Mouse (Mus musculus) stomach, embryonic 14.5 days (tissue): ENCODE measurements at regions not wholly inside any gene's neighbourhood (a gene's known extent, or its start where the extent isn't known, plus 50 kb on each side); places are given as distances from the start of the nearest gene placed in this dataset.

Source experiments
- ATAC-seq: fragments of 200-750 bp; cut with Nextera tagmentation; 2 replicates; pipeline ENCODE4 v1.8.0; 2017; ENCODE audit warnings: low read depth, moderate TSS enrichment; ENCODE audit not compliant: insufficient number of reproducible peaks, insufficient read depth, low FRiP score
- H3K27ac ChIP-seq: fragments of 300-500 bp; sonication (generic); 2 replicates; pipeline ENCODE4 v1.5.1; 2014; ENCODE audit warnings: mild to moderate bottlenecking, low read length, moderate library complexity, mixed read lengths
- H3K27me3 ChIP-seq: fragments of 300-500 bp; sonication (generic); 2 replicates; pipeline ENCODE4 v1.6.1; 2014; ENCODE audit warnings: low read length, control low read depth, mixed read lengths; ENCODE audit not compliant: control insufficient read depth, insufficient read depth
- H3K36me3 ChIP-seq: fragments of 300-500 bp; sonication (generic); 2 replicates; pipeline ENCODE4 v1.6.1; 2014; ENCODE audit warnings: mild to moderate bottlenecking, control low read depth, low read length, moderate library complexity, mixed read lengths; ENCODE audit not compliant: control insufficient read depth, insufficient read depth
- H3K4me1 ChIP-seq: fragments of 300-500 bp; sonication (generic); 2 replicates; pipeline ENCODE4 v1.6.1; 2014; ENCODE audit warnings: low read length, control low read depth, mixed read lengths; ENCODE audit not compliant: control insufficient read depth, insufficient read depth
- H3K4me2 ChIP-seq: fragments of 300-500 bp; sonication (generic); replicated peaks from 2 replicates; pipeline ENCODE4 v1.6.1; 2014; ENCODE audit warnings: low read depth, low read length, control low read depth
- H3K4me3 ChIP-seq: fragments of 300-500 bp; sonication (generic); 2 replicates; pipeline ENCODE4 v1.5.1; 2014; ENCODE audit warnings: low read depth, low read length, control low read depth
- H3K9ac ChIP-seq: fragments of 300-500 bp; sonication (generic); replicated peaks from 2 replicates; pipeline ENCODE4 v1.6.1; 2014; ENCODE audit warnings: low read depth, mild to moderate bottlenecking, control low read depth, low read length, moderate library complexity, mixed read lengths
- H3K9me3 ChIP-seq: fragments of 300-500 bp; sonication (generic); 2 replicates; pipeline ENCODE4 v1.6.1; 2016; ENCODE audit warnings: low read depth, low read length, control low read depth; ENCODE audit not compliant: control insufficient read depth
- WGBS: fragments of 180-500 bp; shearing (Covaris S2); extraction: QIAGEN DNeasy Blood & Tissue Kit; methylation state at CpG from one replicate; pipeline ENCODE4 v1.1.7; 2014; 5-methylcytosine and 5-hydroxymethylcytosine counted together

- Histone ChIP-seq H3K27me3 (no peaks in the 10 kb centered on the region), H3K9me3 (no peaks in the 10 kb centered on the region), H3K4me1 (no peaks in the 10 kb centered on the region), H3K4me3 (no peak overlapping the region), H3K27ac (no peak overlapping the region), H3K4me2 (no peak overlapping the region), H3K9ac (no peak overlapping the region), H3K36me3 (no peaks in the 10 kb centered on the region)
- 43% methylated on average over 5 of the region's 5 CpGs for WGBS
- no peak for ATAC-seq
Observed at GRCm38 (mm10) chr16:55494162-55494561, 196.4 kb upstream of the Zpld1 start.

GRCm38 (mm10) chr16:55492111-55492510 is 194.3 kb upstream of the Zpld1 start:
- no peaks in the 10 kb centered on the region for H3K4me1 ChIP-seq
- H3K27me3 ChIP-seq = no peaks in the 10 kb centered on the region
- no peak overlapping the region for H3K9ac ChIP-seq
- ATAC-seq = no peak
- H3K4me2 ChIP-seq = no peak overlapping the region
- no peak overlapping the region for H3K4me3 ChIP-seq
- H3K9me3 ChIP-seq = no peaks in the 10 kb centered on the region
- no peaks in the 10 kb centered on the region for H3K36me3 ChIP-seq
- 85% methylated on average over 4 of the region's 4 CpGs for WGBS
- no peak overlapping the region for H3K27ac ChIP-seq

- Histone ChIP-seq H3K36me3 (no peaks in the 10 kb centered on the region), H3K9ac (no peak overlapping the region), H3K27me3 (no peaks in the 10 kb centered on the region), H3K4me3 (no peak overlapping the region), H3K9me3 (no peaks in the 10 kb centered on the region), H3K4me1 (no peaks in the 10 kb centered on the region), H3K27ac (no peak overlapping the region), H3K4me2 (no peak overlapping the region)
- ATAC-seq = no peak
- 76% methylated on average over 2 of the region's 2 CpGs for WGBS
Observed at GRCm38 (mm10) chr16:55484391-55484790, 186.6 kb upstream of the Zpld1 start.

- Histone ChIP-seq H3K4me1 (no peaks in the 10 kb centered on the region), H3K9ac (no peak overlapping the region), H3K27ac (no peak overlapping the region), H3K4me2 (no peak overlapping the region), H3K36me3 (no peaks in the 10 kb centered on the region), H3K4me3 (no peak overlapping the region), H3K9me3 (no peaks in the 10 kb centered on the region), H3K27me3 (no peaks in the 10 kb centered on the region)
- ATAC-seq = no peak
- 78% methylated on average over 11 of the region's 11 CpGs for WGBS
Observed at GRCm38 (mm10) chr16:55480745-55481144, 183.0 kb upstream of the Zpld1 start.

DNA sequence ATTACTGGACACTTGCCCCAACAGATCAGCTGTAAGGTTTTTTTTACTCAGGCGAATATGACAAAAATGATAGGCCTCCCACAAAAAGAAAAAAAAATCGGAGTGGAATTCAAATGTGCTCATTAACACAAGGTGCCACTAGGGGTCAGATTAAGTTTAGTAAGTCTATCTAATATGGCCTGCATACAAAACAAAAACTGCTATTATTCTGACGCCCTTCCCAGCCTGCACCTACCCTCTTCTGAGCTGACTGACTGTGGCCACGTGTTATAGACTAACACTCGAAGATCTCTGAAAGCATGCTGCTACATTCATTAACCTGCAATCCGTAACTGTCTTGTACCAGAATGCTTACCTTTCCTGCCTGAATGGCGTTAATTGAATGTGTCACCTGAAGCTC is 182.5 kb upstream of the Zpld1 start:
- Histone ChIP-seq H3K4me1 (no peaks in the 10 kb centered on the region), H3K27me3 (no peaks in the 10 kb centered on the region), H3K27ac (no peak overlapping the region), H3K4me3 (no peak overlapping the region), H3K9ac (no peak overlapping the region), H3K9me3 (no peaks in the 10 kb centered on the region), H3K4me2 (no peak overlapping the region), H3K36me3 (no peaks in the 10 kb centered on the region)
- 40% methylated on average over 7 of the region's 7 CpGs for WGBS
- ATAC-seq = 0 out of 2 replicates have a peak, but pooled peaks have one; percentile 63

- H3K4me3 ChIP-seq = no peak overlapping the region
- WGBS = 26% methylated on average over 17 of the region's 17 CpGs
- H3K27me3 ChIP-seq = no peaks in the 10 kb centered on the region
- H3K27ac ChIP-seq = no peak overlapping the region
- peak; percentile 59; the same call in 1 of the 2 replicates for ATAC-seq
- no peaks in the 10 kb centered on the region for H3K36me3 ChIP-seq
- H3K9ac ChIP-seq = no peak overlapping the region
- no peaks in the 10 kb centered on the region for H3K9me3 ChIP-seq
- H3K4me2 ChIP-seq = no peak overlapping the region
- H3K4me1 ChIP-seq = no peaks in the 10 kb centered on the region
Observed at GRCm38 (mm10) chr16:55476544-55477208, 178.9 kb upstream of the Zpld1 start.

GRCm38 (mm10) chr16:55474950-55475525 is 177.3 kb upstream of the Zpld1 start:
- no peaks in the 10 kb centered on the region for H3K36me3 ChIP-seq
- no peak for ATAC-seq
- no peak overlapping the region for H3K27ac ChIP-seq

DNA sequence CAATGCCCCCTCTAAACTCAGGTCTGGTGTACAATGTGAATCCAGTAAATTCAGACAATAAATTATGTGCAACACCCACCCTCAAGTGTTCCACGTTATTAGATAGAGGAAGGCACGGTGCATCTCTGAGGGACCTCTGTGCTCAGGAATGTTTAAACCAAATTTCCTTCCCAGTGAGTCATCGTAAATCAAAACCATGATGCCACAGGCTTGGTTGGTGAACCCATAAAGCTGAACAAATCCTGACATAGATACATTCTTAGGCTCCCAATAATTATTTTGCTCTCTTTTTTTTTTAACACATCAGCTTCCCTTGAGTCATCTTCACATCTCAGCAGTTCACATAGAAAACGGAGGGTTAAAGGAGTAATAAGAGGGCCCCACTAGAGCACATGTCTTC is 173.6 kb upstream of the Zpld1 start:
- WGBS = 51% methylated on average over 4 of the region's 4 CpGs
- no peaks in the 10 kb centered on the region for H3K27me3 ChIP-seq
- no peaks in the 10 kb centered on the region for H3K36me3 ChIP-seq
- ATAC-seq = no peak
- no peak overlapping the region for H3K4me3 ChIP-seq
- H3K4me2 ChIP-seq = no peak overlapping the region
- no peak overlapping the region for H3K9ac ChIP-seq
- H3K9me3 ChIP-seq = no peaks in the 10 kb centered on the region
- H3K27ac ChIP-seq = no peak overlapping the region
- H3K4me1 ChIP-seq = no peaks in the 10 kb centered on the region

More at GRCm38 (mm10) chr16:55474950-55475525, 177.3 kb upstream of the Zpld1 start:
- Histone ChIP-seq H3K27me3 (no peaks in the 10 kb centered on the region), H3K9ac (no peak overlapping the region), H3K4me2 (no peak overlapping the region), H3K9me3 (no peaks in the 10 kb centered on the region), H3K4me3 (no peak overlapping the region), H3K4me1 (no peaks in the 10 kb centered on the region)
- 80% methylated on average over 7 of the region's 7 CpGs for WGBS

DNA sequence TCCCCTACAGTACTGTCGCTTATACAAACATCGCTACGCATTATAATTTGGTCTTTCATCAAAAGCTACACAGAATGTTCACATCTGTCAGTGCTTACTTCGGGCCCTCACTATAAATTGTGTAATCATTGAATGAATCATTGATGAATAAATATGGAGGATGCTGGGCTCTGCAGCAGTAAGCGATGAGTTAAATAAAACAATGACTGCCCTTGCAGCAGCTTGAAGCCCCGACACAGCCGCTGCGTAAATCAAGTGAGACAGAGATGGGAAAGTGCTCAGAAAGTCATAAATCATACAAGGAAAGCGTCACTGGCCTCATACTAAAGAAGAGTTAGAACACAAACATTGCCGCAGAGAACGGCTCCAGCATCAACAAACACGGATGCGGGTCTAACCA is 172.9 kb upstream of the Zpld1 start:
- no peaks in the 10 kb centered on the region for H3K36me3 ChIP-seq
- H3K4me1 ChIP-seq = no peaks in the 10 kb centered on the region
- H3K9ac ChIP-seq = no peak overlapping the region
- H3K9me3 ChIP-seq = no peaks in the 10 kb centered on the region
- no peak overlapping the region for H3K27ac ChIP-seq
- no peaks in the 10 kb centered on the region for H3K27me3 ChIP-seq
- no peak overlapping the region for H3K4me3 ChIP-seq
- WGBS = 32% methylated on average over 13 of the region's 13 CpGs
- no peak overlapping the region for H3K4me2 ChIP-seq
- ATAC-seq = no peak
